Mouse (Mus musculus): ENCODE measurements around the gene Rnf180.

- no peak for TF ChIP-seq CTCF (IDR thresholded peaks at IDR 0.05)
- no peak for TF ChIP-seq EP300 (IDR thresholded peaks at IDR 0.05)
Observed at GRCm38 (mm10) chr13:105294715-105295114, at the start of gene Rnf180.

Data from lung, postnatal 0 days (tissue).